Mouse (Mus musculus): ENCODE data around the gene Atg7.

DNA sequence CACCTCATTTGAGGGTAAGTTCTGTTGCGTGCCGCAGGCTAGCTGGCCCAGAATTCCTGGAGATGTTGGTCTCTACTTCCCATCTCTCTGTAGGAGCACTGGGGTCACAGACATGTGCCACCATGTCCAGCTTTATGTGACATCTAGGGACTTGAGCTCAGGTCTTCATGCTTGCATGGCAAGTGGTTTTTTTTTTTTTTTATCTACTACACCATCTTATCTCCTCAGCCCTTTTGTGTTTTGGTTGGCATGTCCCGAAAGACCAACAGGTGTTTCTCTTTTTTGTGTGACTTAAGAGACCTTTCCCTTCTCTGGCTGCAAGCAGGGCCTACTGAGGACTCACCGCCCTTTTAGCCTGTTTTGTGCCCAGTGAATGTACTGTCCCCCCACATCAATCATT lies 213.6 kb downstream of the Atg7 start:
- TF ChIP-seq CTCF (IDR thresholded peaks at IDR 0.05; ENCODE audit: insufficient read depth, low read depth, low read length) = no peak
- TF ChIP-seq POLR2A (IDR thresholded peaks at IDR 0.05; ENCODE audit: insufficient read depth, low read depth, low read length) = no peak

Data from olfactory bulb, adult 2 months (tissue).